Mouse (Mus musculus): Measurements from ENCODE around the gene Myo16.
A peak's percentile ranks its signal among the peaks of the same experiment; 100 is the strongest.

The Myo16 gene

DNA sequence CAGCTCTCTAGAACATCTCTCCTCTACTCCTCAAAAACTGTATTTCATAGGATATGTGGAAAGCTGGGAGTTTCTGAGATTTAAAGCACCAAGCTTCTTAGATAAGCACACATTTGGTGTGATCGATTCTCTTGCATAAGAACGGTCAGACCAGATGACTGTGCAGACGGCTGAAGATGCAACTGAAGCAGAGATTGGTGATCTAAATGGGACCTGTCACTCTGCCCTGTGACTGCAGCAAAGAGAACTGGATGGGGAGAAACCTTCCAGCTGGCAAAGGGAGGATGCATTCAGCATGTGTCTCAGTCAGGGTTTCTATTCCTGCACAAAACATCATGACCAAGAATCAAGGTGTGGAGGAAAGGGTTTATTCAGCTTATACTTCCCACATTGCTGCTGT, 318.7 kb downstream of the Myo16 start:
- DNase-seq (ENCODE audit: low spot score in 2 of 2): peak in 1 of 2 experiments; percentile 23

GRCm38 (mm10) chr8:10474446-10474845, 320.7 kb downstream of the Myo16 start:
- DNase-seq (ENCODE audit: low spot score in 2 of 2): peak; percentile 58 to 65

GRCm38 (mm10) chr8:10479059-10479458, 325.3 kb downstream of the Myo16 start:
- no peak for DNase-seq (ENCODE audit: low spot score in 2 of 2)

GRCm38 (mm10) chr8:10480850-10481249, 327.1 kb downstream of the Myo16 start:
- no peak for DNase-seq (ENCODE audit: low spot score in 2 of 2)

- DNase-seq (ENCODE audit: low spot score in 2 of 2): no peak
Measured at GRCm38 (mm10) chr8:10482064-10482463, 328.4 kb downstream of the Myo16 start.

- no peak for DNase-seq (ENCODE audit: low spot score in 2 of 2)
Measured at GRCm38 (mm10) chr8:10482880-10483279, 329.2 kb downstream of the Myo16 start.

- DNase-seq (ENCODE audit: low spot score in 2 of 2): peak; percentile 20 to 39
Measured at GRCm38 (mm10) chr8:10483841-10484240, 330.1 kb downstream of the Myo16 start.

DNA sequence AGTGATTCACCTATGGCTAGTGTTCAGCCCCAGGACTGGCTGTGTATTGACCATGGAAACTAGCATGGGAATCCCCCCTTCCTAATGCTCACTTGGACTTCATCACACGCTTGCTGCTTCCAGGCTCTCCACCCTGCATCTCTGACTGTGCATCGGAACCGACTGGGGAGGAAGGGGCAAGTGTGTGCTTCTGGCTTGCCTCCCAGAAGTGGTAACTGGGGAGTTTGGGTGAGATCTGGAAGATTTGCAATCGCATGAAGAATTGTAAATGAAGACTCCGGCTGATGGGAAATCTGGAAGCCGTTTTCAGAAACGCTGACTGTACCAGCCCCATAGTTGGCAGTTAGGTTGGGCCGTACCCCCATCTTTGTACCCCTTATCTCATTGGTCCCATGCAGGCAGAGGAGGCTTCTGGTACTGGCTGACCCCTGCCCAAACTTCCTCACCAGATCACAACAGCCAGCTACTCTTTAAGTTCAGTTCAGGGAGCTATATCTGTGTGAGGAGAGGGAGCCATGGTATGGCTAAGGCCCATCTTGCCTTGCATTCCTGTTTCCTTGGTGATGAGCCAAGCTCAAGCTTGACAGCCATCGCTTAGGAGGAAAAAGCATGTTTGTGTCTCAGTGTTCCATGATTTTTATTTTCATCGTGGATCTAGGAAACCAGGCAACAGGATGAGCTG, 336.2 kb downstream of the Myo16 start:
- DNase-seq (ENCODE audit: low spot score in 2 of 2): peak in 1 of 2 experiments; percentile 15

- DNase-seq (ENCODE audit: low spot score in 2 of 2): peak in 1 of 2 experiments; percentile 11
Measured at GRCm38 (mm10) chr8:10490420-10490784, 336.7 kb downstream of the Myo16 start.

DNA sequence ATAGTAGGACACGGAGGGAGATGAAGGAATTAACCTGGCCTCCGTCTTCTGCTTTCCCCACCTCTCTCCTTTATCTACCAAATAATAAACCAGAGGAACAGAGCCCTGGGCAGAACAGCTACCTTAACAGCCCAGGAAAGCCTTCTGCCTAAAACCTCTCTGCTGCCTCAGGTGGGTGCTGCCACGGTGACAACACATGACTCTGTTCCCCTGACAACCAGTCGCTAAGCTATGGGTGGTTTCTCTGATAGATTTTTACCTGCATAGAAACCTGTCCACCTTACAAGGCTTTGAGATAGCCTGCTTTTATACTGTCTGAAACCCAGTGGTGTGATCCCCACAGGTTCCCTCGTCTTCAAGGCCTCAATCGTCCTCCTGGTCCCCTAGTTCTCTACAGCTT, 337.2 kb downstream of the Myo16 start:
- DNase-seq (ENCODE audit: low spot score in 2 of 2): no peak

DNA sequence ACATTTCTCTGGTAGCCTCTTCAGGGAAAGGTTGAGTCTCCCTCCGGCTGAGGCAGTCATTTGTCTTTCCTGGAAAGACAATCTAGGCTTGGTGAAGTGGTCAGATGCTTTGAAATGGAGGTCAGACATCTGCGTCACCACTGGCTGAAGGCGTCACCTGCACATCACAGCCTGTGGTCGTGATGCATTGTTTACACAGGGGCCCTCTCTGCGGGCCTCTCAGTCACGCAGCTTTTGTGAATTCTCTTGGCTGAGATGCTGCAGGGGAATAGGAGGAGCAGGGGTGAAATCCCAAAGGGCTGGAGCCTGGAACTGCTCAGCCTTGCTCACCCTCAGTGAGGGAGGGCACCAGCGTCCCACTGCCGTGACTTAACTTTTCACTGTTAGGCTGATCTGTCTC, 346.1 kb downstream of the Myo16 start:
- no peak for DNase-seq (ENCODE audit: low spot score in 2 of 2)

GRCm38 (mm10) chr8:10500465-10500864, 346.8 kb downstream of the Myo16 start:
- DNase-seq (ENCODE audit: low spot score in 2 of 2): no peak

- DNase-seq (ENCODE audit: low spot score in 2 of 2): no peak
Measured at GRCm38 (mm10) chr8:10501750-10502149, 348.0 kb downstream of the Myo16 start.

- DNase-seq (ENCODE audit: low spot score in 2 of 2): peak in 1 of 2 experiments; percentile 53
Measured at GRCm38 (mm10) chr8:10512105-10512504, 358.4 kb downstream of the Myo16 start.

DNA sequence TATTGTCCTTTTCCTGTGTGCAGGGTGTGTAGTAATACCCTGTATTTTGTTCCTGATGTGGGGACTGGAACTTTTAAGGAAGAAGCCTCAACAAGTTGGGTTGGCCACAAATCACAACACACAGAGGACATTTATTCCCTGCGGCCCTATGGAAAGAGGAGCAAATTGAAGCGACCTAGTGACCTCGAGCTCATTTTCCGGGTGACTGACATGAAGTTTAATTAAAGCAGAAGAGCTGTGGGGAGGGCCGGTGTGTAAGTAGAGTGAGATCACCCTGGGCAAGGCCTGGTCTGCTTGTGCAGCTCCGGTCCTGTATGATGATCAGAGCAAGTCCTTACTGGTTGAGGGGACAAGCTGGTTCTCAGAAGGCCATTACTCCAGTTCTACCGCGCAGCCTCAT, 363.7 kb downstream of the Myo16 start:
- no peak for DNase-seq (ENCODE audit: low spot score in 2 of 2)

DNA sequence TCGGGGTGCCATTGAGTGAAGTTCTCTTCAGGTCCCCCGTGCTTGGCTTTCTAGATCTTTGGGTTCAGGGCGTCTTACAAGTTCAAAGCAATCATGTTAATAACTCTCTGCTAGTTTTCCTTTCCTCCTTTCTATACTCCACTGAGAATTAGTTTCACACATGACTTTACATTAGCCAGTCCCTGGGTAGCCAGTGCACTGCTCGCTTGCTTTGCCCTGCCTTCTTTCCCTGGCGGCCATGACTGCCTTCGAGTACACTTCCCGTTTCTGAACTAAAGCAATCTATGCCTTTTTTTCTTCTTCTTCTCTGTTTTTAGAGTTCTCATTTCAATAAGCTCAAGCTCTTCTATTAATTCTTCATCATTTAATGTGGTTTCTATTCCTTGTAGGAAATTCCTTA, 365.6 kb downstream of the Myo16 start:
- no peak for DNase-seq (ENCODE audit: low spot score in 2 of 2)

DNA sequence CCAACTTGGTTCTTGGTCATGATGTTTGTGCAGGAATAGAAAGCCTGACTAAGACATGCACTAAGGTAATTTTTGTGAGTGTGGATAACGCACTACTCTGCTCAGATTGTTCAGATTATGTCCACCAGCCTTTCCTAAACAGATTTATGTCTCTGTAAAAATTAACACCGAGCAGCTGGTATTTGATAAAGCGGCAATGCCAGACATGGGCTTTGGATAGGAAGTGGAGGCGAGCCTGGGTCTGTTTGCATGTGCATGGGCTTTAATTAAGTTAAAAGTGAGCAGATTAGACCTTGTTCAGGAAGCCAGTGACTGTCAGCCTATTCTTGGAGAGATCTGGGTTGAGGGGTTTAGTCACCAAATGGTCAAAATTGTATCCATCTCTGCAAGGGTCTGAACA, 367.8 kb downstream of the Myo16 start:
- DNase-seq (ENCODE audit: low spot score in 2 of 2): no peak

DNA sequence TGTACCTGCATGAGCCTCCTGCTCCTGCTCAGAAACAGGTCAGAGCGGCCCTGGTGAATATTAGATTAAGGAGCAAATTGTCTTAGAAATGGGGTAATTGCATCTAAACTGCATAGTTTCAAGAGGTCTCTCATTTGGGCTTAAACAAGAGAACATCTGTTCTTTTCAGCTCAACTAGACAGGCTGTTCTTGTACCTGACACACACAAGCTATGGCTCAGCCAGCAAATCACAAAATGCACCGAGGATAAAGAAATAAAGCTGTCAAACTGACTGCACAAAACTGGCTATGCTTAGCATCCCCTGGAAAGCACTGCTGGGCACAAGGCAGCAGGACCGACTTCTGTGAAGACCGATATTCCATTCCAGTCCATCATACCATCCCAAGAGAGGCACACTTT, 372.0 kb downstream of the Myo16 start:
- no peak for DNase-seq (ENCODE audit: low spot score in 2 of 2)

DNA sequence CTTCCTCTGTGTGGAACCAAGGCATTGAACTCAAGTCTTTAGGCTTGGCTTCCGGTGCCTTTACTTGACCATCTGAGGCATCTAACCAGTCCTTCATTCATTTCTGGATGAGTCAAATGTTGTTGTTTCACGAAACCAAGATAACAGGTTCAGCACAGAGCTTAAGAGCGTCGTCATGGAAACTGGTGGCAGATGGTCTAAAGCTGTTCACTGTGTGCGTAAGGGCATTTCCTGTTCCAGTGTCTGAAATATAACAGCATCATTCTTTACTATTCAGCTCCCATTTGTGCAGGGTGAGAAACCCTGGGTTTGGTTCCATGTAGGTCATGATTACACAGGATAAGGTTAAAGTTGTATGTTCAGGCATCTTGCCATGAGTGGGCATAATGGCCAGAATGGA, 372.9 kb downstream of the Myo16 start:
- DNase-seq (ENCODE audit: low spot score in 2 of 2): peak; percentile 48 to 62

DNA sequence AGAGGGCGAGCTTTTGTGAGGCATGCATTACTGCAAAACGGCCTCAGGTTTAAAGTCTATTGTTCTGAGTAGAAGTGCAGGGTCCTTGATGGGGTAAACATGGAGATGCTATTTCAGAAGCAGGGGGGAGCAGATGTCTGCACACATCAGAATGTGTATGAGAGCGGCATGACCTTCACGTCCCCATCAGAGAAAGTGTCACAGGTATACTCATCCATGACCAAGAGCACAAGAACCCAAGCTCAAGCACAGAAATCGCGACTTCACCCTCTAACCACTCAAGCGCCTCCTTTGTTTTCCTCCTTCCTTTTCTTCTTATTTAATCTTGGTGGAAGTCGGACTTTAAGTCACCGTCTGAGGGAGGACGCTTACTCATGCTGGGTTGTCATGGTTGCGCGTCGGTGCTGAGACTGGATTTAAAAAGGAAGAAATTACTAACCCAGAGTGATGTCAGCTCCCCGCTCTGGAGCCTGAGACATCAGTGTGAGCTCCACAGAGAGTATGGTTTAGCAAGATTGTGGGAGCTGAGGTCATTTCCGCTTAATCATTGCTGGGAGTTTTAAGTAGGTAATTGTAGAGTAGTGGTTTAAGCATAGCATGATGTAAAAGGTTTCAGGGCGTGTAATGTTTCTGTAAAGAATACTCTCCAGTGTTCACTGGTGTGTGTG, 381.0 kb downstream of the Myo16 start:
- peak; percentile 76 to 81 for DNase-seq (ENCODE audit: low spot score in 2 of 2)

DNA sequence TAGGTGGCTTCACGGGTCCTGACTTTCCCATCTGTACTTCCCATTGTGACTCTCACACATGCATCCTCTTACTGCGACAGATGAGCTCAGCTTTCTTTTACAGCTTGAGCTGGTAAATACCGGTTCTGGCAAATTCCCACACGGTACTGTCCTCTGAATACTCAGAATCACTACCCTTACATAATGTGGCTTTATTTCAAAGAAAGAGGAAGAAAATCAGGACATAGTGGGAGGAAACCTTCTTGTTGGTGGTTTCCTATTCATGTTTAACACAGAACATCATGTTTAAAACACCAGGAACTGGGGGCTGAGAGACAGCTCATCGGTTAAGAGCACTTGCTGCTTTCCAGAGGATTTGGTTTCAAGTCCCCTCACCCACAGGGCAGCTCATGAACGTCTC, 384.6 kb downstream of the Myo16 start:
- DNase-seq (ENCODE audit: low spot score in 2 of 2): peak; percentile 51 to 52

DNA sequence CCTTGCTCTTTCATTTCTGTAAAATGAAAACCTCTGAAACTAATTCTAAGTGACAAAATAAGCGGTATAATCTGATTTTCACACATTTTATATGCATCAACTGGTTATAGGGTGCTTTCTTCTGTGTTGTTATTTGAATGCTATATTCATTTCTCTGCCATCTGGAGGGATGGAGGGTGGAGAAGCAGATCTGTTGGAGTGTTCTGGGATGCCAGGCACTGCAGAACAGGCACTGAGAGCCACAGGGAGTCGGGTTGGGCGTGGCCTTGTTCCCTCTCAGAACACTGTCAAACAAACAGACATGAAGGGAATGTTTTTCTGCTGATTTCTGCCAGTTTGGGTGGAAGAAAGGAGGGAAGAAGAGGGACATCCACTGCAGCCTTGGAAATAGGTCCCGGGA, 386.0 kb downstream of the Myo16 start:
- DNase-seq (ENCODE audit: low spot score in 2 of 2): no peak

GRCm38 (mm10) chr8:10545890-10546289, 392.2 kb downstream of the Myo16 start:
- DNase-seq (ENCODE audit: low spot score in 2 of 2): peak; percentile 45 to 48

GRCm38 (mm10) chr8:10546519-10546918, 392.8 kb downstream of the Myo16 start:
- peak; percentile 44 to 46 for DNase-seq (ENCODE audit: low spot score in 2 of 2)

Measured in right cerebral cortex, adult 2 months (tissue).